Mouse (Mus musculus) central nervous system, embryonic 14 days (tissue): Measurements from ENCODE around the gene Ccnh. TPM values are rescaled to one million over a fixed set of nuclear protein-coding genes. Genes with fewer than 3 reads are reported as not detected.

ENCODE experiments used
- polyA plus RNA-seq: library from polyadenylated mRNA; depleted of rRNA; stranded (reverse); fragments of >200 nt; gene quantifications from 2 replicates; pipeline ENCODE4 v1.2.3, GENCODE M21; 2012; rRNA removed

The Ccnh gene
- 55.3 and 64.9 TPM in 2 replicates for polyA plus RNA-seq

DNA sequence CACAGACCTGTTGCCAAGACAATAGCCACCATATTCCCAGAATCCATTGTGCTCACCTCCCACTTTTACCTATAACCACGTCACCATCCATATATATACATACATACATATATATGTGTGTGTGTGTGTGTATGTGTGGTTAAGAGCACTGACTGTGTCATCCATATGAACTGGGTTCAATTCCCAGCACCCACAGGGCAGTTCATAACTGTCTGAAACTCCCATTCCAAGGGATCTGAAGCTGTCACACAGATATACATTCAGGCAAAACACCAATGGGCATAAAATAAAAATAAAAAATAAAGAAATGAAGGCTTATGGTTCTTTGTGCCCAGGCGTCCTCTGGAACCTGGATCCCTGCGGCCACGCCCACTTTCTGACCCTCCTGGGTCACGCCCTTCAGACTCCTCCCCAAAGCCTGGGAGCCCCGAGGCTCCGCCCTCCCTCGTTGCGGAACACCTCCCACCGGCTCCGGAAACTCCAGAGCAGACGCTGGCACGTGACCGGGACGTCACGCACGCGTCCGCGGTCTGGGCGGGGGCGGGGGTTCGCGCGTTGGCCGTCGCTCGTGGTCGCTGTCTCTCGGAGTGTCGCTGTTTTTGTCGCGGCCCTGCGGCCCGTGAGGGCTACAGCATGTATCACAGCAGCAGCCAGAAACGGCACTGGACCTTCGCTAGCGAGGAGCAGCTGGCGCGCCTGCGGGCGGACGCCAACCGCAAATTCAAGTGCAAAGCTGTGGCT, at the start of gene Ccnh:
Ccnh (plus strand) TSS at position 506 of the 741 bp plus-strand sequence.

Other genes starting within 250 kb of the Ccnh start
- gene Rasa1, start 99.7 kb downstream of the Ccnh start, polyA plus RNA-seq, result 66.8 and 73.3 TPM in 2 replicates